Mouse (Mus musculus) heart, embryonic 13.5 days (tissue): ENCODE data around the gene Syne1. TPM values are rescaled to one million over a fixed set of nuclear protein-coding genes. Genes with fewer than 3 reads are reported as not detected.

Experiments used
- ATAC-seq: fragments of 200-750 bp; cut with Nextera tagmentation; 2 replicates; pipeline ENCODE4 v1.8.0; 2017; ENCODE audit warnings: moderate TSS enrichment; ENCODE audit not compliant: insufficient number of reproducible peaks, low FRiP score, low TSS enrichment; ENCODE audit errors: extremely low read depth
- H3K27ac ChIP-seq: fragments of 300-500 bp; sonication (generic); replicated peaks from 2 replicates; pipeline ENCODE4 v1.5.1; 2015; ENCODE audit warnings: moderate library complexity, mild to moderate bottlenecking, inconsistent platforms
- H3K27me3 ChIP-seq: fragments of 300-500 bp; sonication (generic); replicated peaks from 2 replicates; pipeline ENCODE4 v1.6.1; 2015; ENCODE audit warnings: mild to moderate bottlenecking, inconsistent platforms
- H3K36me3 ChIP-seq: fragments of 300-500 bp; sonication (generic); 2 replicates; pipeline ENCODE4 v1.6.1; 2015; ENCODE audit warnings: mild to moderate bottlenecking, inconsistent platforms
- H3K4me1 ChIP-seq: fragments of 300-500 bp; sonication (generic); 2 replicates; pipeline ENCODE4 v1.6.1; 2015; ENCODE audit warnings: inconsistent platforms
- H3K4me2 ChIP-seq: fragments of 300-500 bp; sonication (generic); 2 replicates; pipeline ENCODE4 v1.6.1; 2015; ENCODE audit warnings: inconsistent platforms, mild to moderate bottlenecking, moderate library complexity
- H3K4me3 ChIP-seq: fragments of 300-500 bp; sonication (generic); 2 replicates; pipeline ENCODE4 v1.5.1; 2015; ENCODE audit warnings: moderate library complexity, mild to moderate bottlenecking, inconsistent platforms
- H3K9ac ChIP-seq: fragments of 300-500 bp; sonication (generic); 2 replicates; pipeline ENCODE4 v1.6.1; 2015; ENCODE audit warnings: inconsistent platforms, mild to moderate bottlenecking, moderate library complexity
- H3K9me3 ChIP-seq: fragments of 300-500 bp; sonication (generic); 2 replicates; pipeline ENCODE4 v1.6.1; 2016; ENCODE audit warnings: inconsistent platforms
- WGBS: fragments of 180-500 bp; shearing (Covaris S2); methylation state at CpG from one replicate; pipeline ENCODE4 v1.1.7; 2015; ENCODE audit warnings: mixed read lengths; 5-methylcytosine and 5-hydroxymethylcytosine counted together
- polyA plus RNA-seq: library from polyadenylated mRNA; unstranded; fragments of >200 nt; fragmentation: Nextera tagmentation; extraction: Ambion mirVana; gene quantifications from 2 replicates; pipeline ENCODE4 v1.2.1, GENCODE M21; 2015

Syne1 gene
- polyA plus RNA-seq, 1 experiment from 2014 or later: 14.6 TPM

GRCm38 (mm10) chr10:5560526-5560925, 9.2 kb upstream of the Syne1 start:
- no peak overlapping the region for H3K4me2 ChIP-seq
- H3K9ac ChIP-seq: no peak overlapping the region
- ATAC-seq: no peak
- 68% methylated on average over 4 of the region's 4 CpGs for WGBS
- H3K36me3 ChIP-seq: no peaks in the 10 kb centered on the region
- H3K9me3 ChIP-seq: no peaks in the 10 kb centered on the region
- no peaks in the 10 kb centered on the region for H3K4me1 ChIP-seq
- H3K27me3 ChIP-seq: no peaks in the 10 kb centered on the region
- H3K27ac ChIP-seq: no peak overlapping the region
- H3K4me3 ChIP-seq: no peak overlapping the region

GRCm38 (mm10) chr10:5558808-5559207, 7.5 kb upstream of the Syne1 start:
- no peaks in the 10 kb centered on the region for H3K27me3 ChIP-seq
- H3K27ac ChIP-seq: no peak overlapping the region
- H3K36me3 ChIP-seq: no peaks in the 10 kb centered on the region
- H3K4me2 ChIP-seq: no peak overlapping the region
- no peaks in the 10 kb centered on the region for H3K9me3 ChIP-seq
- H3K4me3 ChIP-seq: no peak overlapping the region
- no peak for ATAC-seq
- no peak overlapping the region for H3K9ac ChIP-seq
- H3K4me1 ChIP-seq: no peaks in the 10 kb centered on the region

- no peak overlapping the region for H3K27ac ChIP-seq
- no peak overlapping the region for H3K4me2 ChIP-seq
- H3K36me3 ChIP-seq: no peaks in the 10 kb centered on the region
- no peak overlapping the region for H3K4me3 ChIP-seq
- no peak overlapping the region for H3K9ac ChIP-seq
- peaks cover 3% of the 10 kb centered on the region; the same call in 1 of the 2 replicates for H3K4me1 ChIP-seq
- peaks cover under 1% of the 10 kb centered on the region; the same call in 1 of the 2 replicates for H3K27me3 ChIP-seq
- no peaks in the 10 kb centered on the region for H3K9me3 ChIP-seq
- WGBS: 18% methylated on average over 5 of the region's 5 CpGs
- ATAC-seq: no peak
Observed at GRCm38 (mm10) chr10:5554941-5555340, 3.7 kb upstream of the Syne1 start.

GRCm38 (mm10) chr10:5550168-5551021, 887 bp downstream of the Syne1 start:
- peak overlapping the region; percentile 74 for H3K9ac ChIP-seq
- H3K4me1 ChIP-seq: peaks cover 7% of the 10 kb centered on the region; the same call in 1 of the 2 replicates
- H3K36me3 ChIP-seq: no peaks in the 10 kb centered on the region
- peak overlapping the region; percentile 98 for H3K4me2 ChIP-seq
- peaks cover 5% of the 10 kb centered on the region; the same call in 1 of the 2 replicates for H3K27me3 ChIP-seq
- under 1% methylated on average over 44 of the region's 44 CpGs for WGBS
- peak overlapping the region; percentile 64 for H3K4me3 ChIP-seq
- ATAC-seq: 0 out of 2 replicates have a peak, but pooled peaks have one; percentile 51
- no peaks in the 10 kb centered on the region for H3K9me3 ChIP-seq
- H3K27ac ChIP-seq: no peak overlapping the region

- Histone ChIP-seq H3K4me2 (peak overlapping the region; percentile 98), H3K36me3 (no peaks in the 10 kb centered on the region), H3K27me3 (peaks cover 5% of the 10 kb centered on the region; the same call in 1 of the 2 replicates), H3K4me1 (peaks cover 7% of the 10 kb centered on the region; the same call in 1 of the 2 replicates), H3K4me3 (peak overlapping the region; percentile 64), H3K9me3 (no peaks in the 10 kb centered on the region), H3K27ac (no peak overlapping the region), H3K9ac (peak overlapping the region; percentile 74)
- no peak for ATAC-seq
- WGBS: 7% methylated on average over 6 of the region's 6 CpGs
Observed at GRCm38 (mm10) chr10:5549871-5550167, 1.5 kb downstream of the Syne1 start.

- WGBS: 80% methylated on average over 2 of the region's 2 CpGs
- Histone ChIP-seq H3K4me1 (peaks cover 7% of the 10 kb centered on the region; the same call in 1 of the 2 replicates), H3K4me2 (no peak overlapping the region), H3K4me3 (no peak overlapping the region), H3K36me3 (no peaks in the 10 kb centered on the region), H3K9me3 (no peaks in the 10 kb centered on the region), H3K9ac (no peak overlapping the region), H3K27ac (no peak overlapping the region), H3K27me3 (peaks cover 5% of the 10 kb centered on the region; the same call in 1 of the 2 replicates)
- no peak for ATAC-seq
Observed at GRCm38 (mm10) chr10:5548651-5549050, 2.6 kb downstream of the Syne1 start.

- no peak overlapping the region for H3K4me2 ChIP-seq
- no peak overlapping the region for H3K9ac ChIP-seq
- 84% methylated on average over 9 of the region's 9 CpGs for WGBS
- no peak for ATAC-seq
- H3K9me3 ChIP-seq: no peaks in the 10 kb centered on the region
- peaks cover 7% of the 10 kb centered on the region; the same call in 1 of the 2 replicates for H3K4me1 ChIP-seq
- no peak overlapping the region for H3K4me3 ChIP-seq
- no peak overlapping the region for H3K27ac ChIP-seq
- H3K27me3 ChIP-seq: peaks cover 5% of the 10 kb centered on the region; the same call in 1 of the 2 replicates
- no peaks in the 10 kb centered on the region for H3K36me3 ChIP-seq
Observed at GRCm38 (mm10) chr10:5547769-5548168, 3.5 kb downstream of the Syne1 start.

- 87% methylated on average over 5 of the region's 5 CpGs for WGBS
- no peak overlapping the region for H3K4me2 ChIP-seq
- H3K9ac ChIP-seq: no peak overlapping the region
- peaks cover 7% of the 10 kb centered on the region; the same call in 1 of the 2 replicates for H3K4me1 ChIP-seq
- ATAC-seq: no peak
- no peaks in the 10 kb centered on the region for H3K9me3 ChIP-seq
- no peak overlapping the region for H3K27ac ChIP-seq
- peaks cover 5% of the 10 kb centered on the region; the same call in 1 of the 2 replicates for H3K27me3 ChIP-seq
- no peaks in the 10 kb centered on the region for H3K36me3 ChIP-seq
- no peak overlapping the region for H3K4me3 ChIP-seq
Observed at GRCm38 (mm10) chr10:5546428-5546827, 4.9 kb downstream of the Syne1 start.

- no peak for ATAC-seq
- H3K4me2 ChIP-seq: no peak overlapping the region
- 80% methylated on average over 1 of the region's 1 CpGs for WGBS
- no peak overlapping the region for H3K4me3 ChIP-seq
- H3K4me1 ChIP-seq: no peaks in the 10 kb centered on the region
- no peak overlapping the region for H3K9ac ChIP-seq
- no peak overlapping the region for H3K27ac ChIP-seq
- no peaks in the 10 kb centered on the region for H3K27me3 ChIP-seq
- H3K36me3 ChIP-seq: no peaks in the 10 kb centered on the region
- no peaks in the 10 kb centered on the region for H3K9me3 ChIP-seq
Observed at GRCm38 (mm10) chr10:5528284-5528683, 23.0 kb downstream of the Syne1 start.

GRCm38 (mm10) chr10:5527634-5528033, 23.6 kb downstream of the Syne1 start:
- H3K4me3 ChIP-seq: no peak overlapping the region
- ATAC-seq: no peak

GRCm38 (mm10) chr10:5522904-5523303, 28.4 kb downstream of the Syne1 start:
- WGBS: 34% methylated on average over 4 of the region's 4 CpGs
- no peaks in the 10 kb centered on the region for H3K4me1 ChIP-seq
- no peaks in the 10 kb centered on the region for H3K9me3 ChIP-seq
- no peak overlapping the region for H3K27ac ChIP-seq
- no peak for ATAC-seq
- no peak overlapping the region for H3K4me3 ChIP-seq
- no peaks in the 10 kb centered on the region for H3K36me3 ChIP-seq
- H3K9ac ChIP-seq: no peak overlapping the region
- no peaks in the 10 kb centered on the region for H3K27me3 ChIP-seq
- H3K4me2 ChIP-seq: no peak overlapping the region

More at GRCm38 (mm10) chr10:5527634-5528033, 23.6 kb downstream of the Syne1 start:
- Histone ChIP-seq H3K36me3 (no peaks in the 10 kb centered on the region), H3K27ac (no peak overlapping the region), H3K4me1 (no peaks in the 10 kb centered on the region), H3K27me3 (no peaks in the 10 kb centered on the region), H3K4me2 (no peak overlapping the region), H3K9me3 (no peaks in the 10 kb centered on the region), H3K9ac (no peak overlapping the region)
- WGBS: 33% methylated on average over 4 of the region's 4 CpGs

GRCm38 (mm10) chr10:5522276-5522675, 29.0 kb downstream of the Syne1 start:
- WGBS: 83% methylated on average over 3 of the region's 3 CpGs
- H3K9me3 ChIP-seq: no peaks in the 10 kb centered on the region
- no peak overlapping the region for H3K4me2 ChIP-seq

More at GRCm38 (mm10) chr10:5522276-5522675, 29.0 kb downstream of the Syne1 start:
- no peaks in the 10 kb centered on the region for H3K27me3 ChIP-seq
- no peaks in the 10 kb centered on the region for H3K36me3 ChIP-seq
- H3K9ac ChIP-seq: no peak overlapping the region
- H3K4me1 ChIP-seq: no peaks in the 10 kb centered on the region
- no peak for ATAC-seq
- H3K4me3 ChIP-seq: no peak overlapping the region
- no peak overlapping the region for H3K27ac ChIP-seq
